ENCODE assay signal across 15 mouse cellular contexts in genomic region chr4:47698926-47699325, GRCm38 (mm10).
DNase-seq lines count a peak whose midpoint lies in the region; ATAC-seq lines count a peak whose summit lies in the region.
"Had no signal": no experiment of that assay in that cellular context is flagged by ENCODE, and none has a peak within 500 bp of the region (broad histone marks: within the 10 kb centered on the region; RNA-seq: fewer than 3 reads in every experiment).

No protein-coding gene starts in this region.

- no peaks in the 10 kb centered on the region for H3K9me3 ChIP-seq in forebrain, embryonic 16.5 days (ENCODE audit: control insufficient read depth, low read length)
- H3K9me3 ChIP-seq: lung, embryonic 15.5 days had no signal

- DNase-seq in heart, postnatal 4 days: peak; percentile 6
- DNase-seq in heart, adult 8-10 months (ENCODE audit: low spot score): no peak
- DNase-seq in right cerebral cortex, postnatal 4 days: peak; percentile 6
- no peak for DNase-seq in right cerebral cortex, adult 18-20 months
- no peak for DNase-seq in thymus, postnatal 25 days
- no peak for DNase-seq in adrenal gland, postnatal 36 days
- DNase-seq: B cell, adult 2 months; kidney, postnatal 14 days; right cerebral cortex, postnatal 25 days; thymus, postnatal 36 days had no signal

- ATAC-seq in forebrain, embryonic 16.5 days: peak; percentile 84
- ATAC-seq in erythroblast, adult 5-6 weeks (replicated peaks; ENCODE audit: low FRiP score, poor library complexity, severe bottlenecking): no peak
- ATAC-seq: intestine, embryonic 16.5 days had no signal

- H3K36me3 ChIP-seq in forebrain, embryonic 16.5 days (ENCODE audit: control insufficient read depth, insufficient read depth): no peaks in the 10 kb centered on the region
- H3K36me3 ChIP-seq: lung, embryonic 15.5 days had no signal

- peaks cover 15% of the 10 kb centered on the region for H3K4me1 ChIP-seq in forebrain, embryonic 16.5 days (replicated peaks; ENCODE audit: control insufficient read depth, insufficient read depth, low read length)
- H3K4me1 ChIP-seq: lung, embryonic 15.5 days; megakaryocyte, embryonic 14.5 days had no signal

- H3K27ac ChIP-seq in forebrain, embryonic 16.5 days (ENCODE audit: low read length): peak overlapping the region; percentile 56
- H3K27ac ChIP-seq: lung, embryonic 15.5 days had no signal

- no peak overlapping the region for H3K4me2 ChIP-seq in forebrain, embryonic 16.5 days (ENCODE audit: low read length)
- H3K4me2 ChIP-seq: lung, embryonic 15.5 days had no signal

- WGBS in forebrain, embryonic 16.5 days: 14% methylated on average over 4 of the region's 4 CpGs

- no peak overlapping the region for H3K9ac ChIP-seq in forebrain, embryonic 16.5 days (replicated peaks; ENCODE audit: low read depth, low read length)
- H3K9ac ChIP-seq: lung, embryonic 15.5 days had no signal

- no peaks in the 10 kb centered on the region for H3K27me3 ChIP-seq in forebrain, embryonic 16.5 days (replicated peaks; ENCODE audit: control insufficient read depth, insufficient read depth, low read length)
- H3K27me3 ChIP-seq: lung, embryonic 15.5 days; megakaryocyte, embryonic 14.5 days had no signal

- H3K4me3 ChIP-seq in forebrain, embryonic 16.5 days (replicated peaks; ENCODE audit: low read length): no peak overlapping the region
- H3K4me3 ChIP-seq: lung, embryonic 15.5 days; megakaryocyte, embryonic 14.5 days had no signal

Comparison
In these comparisons a context has a peak if more than half of its experiments do, and no peak if none do; other contexts are left out.
1. DNase-seq: peak in heart, postnatal 4 days (single experiment) and right cerebral cortex, postnatal 4 days (single experiment); none in heart, adult 8-10 months (single experiment), right cerebral cortex, adult 18-20 months (single experiment), thymus, postnatal 25 days (single experiment) and adrenal gland, postnatal 36 days (0 of 2).